Mouse (Mus musculus) lung, postnatal 0 days (tissue): ENCODE results near the gene Yars. TPM values are rescaled to one million over a fixed set of nuclear protein-coding genes. Genes with fewer than 3 reads are reported as not detected.
A peak's percentile ranks its signal among the peaks of the same experiment; 100 is the strongest.

Experiments used
- ATAC-seq: fragments of 200-750 bp; cut with Nextera tagmentation; 2 replicates; pipeline ENCODE4 v1.8.0; 2017; ENCODE audit warnings: moderate library complexity
- DNase-seq: peaks from one replicate; pipeline ENCODE4 v3.0.0-alpha.2; 2016; ENCODE audit warnings: low spot score
- H3K27ac ChIP-seq: fragments of 300-500 bp; sonication (generic); 2 replicates; pipeline ENCODE4 v1.5.1; 2014; ENCODE audit warnings: antibody characterized with exemption, mild to moderate bottlenecking, low read length, mixed read lengths
- H3K27me3 ChIP-seq: fragments of 300-500 bp; sonication (generic); replicated peaks from 2 replicates; pipeline ENCODE4 v1.6.1; 2014; ENCODE audit warnings: low read length, mixed read lengths; ENCODE audit not compliant: insufficient read depth
- H3K36me3 ChIP-seq: fragments of 300-500 bp; sonication (generic); 2 replicates; pipeline ENCODE4 v1.6.1; 2014; ENCODE audit warnings: low read length, mixed read lengths; ENCODE audit not compliant: insufficient read depth
- H3K4me1 ChIP-seq: fragments of 300-500 bp; sonication (generic); 2 replicates; pipeline ENCODE4 v1.6.1; 2014; ENCODE audit warnings: antibody characterized with exemption, low read depth, low read length, mixed read lengths; ENCODE audit not compliant: insufficient read depth
- H3K4me2 ChIP-seq: fragments of 300-500 bp; sonication (generic); replicated peaks from 2 replicates; pipeline ENCODE4 v1.6.1; 2014; ENCODE audit warnings: low read depth, mild to moderate bottlenecking, low read length, moderate library complexity, mixed read lengths
- H3K4me3 ChIP-seq: fragments of 300-500 bp; sonication (generic); 2 replicates; pipeline ENCODE4 v1.5.1; 2014; ENCODE audit warnings: low read depth, low read length
- H3K9ac ChIP-seq: fragments of 300-500 bp; sonication (generic); replicated peaks from 2 replicates; pipeline ENCODE4 v1.6.1; 2014; ENCODE audit warnings: low read depth, mild to moderate bottlenecking
- H3K9me3 ChIP-seq: fragments of 300-500 bp; sonication (generic); 2 replicates; pipeline ENCODE4 v1.6.1; 2016; ENCODE audit warnings: low read length, mixed read lengths
- CTCF ChIP-seq: IDR thresholded peaks from 2 replicates; pipeline ENCODE4 v1.5.1; 2016; ENCODE audit warnings: antibody characterized with exemption, mild to moderate bottlenecking
- EP300 ChIP-seq: IDR thresholded peaks from 2 replicates; pipeline ENCODE4 v1.6.1; 2016; ENCODE audit warnings: antibody characterized with exemption, mild to moderate bottlenecking, control low read depth
- WGBS: fragments of 180-500 bp; shearing (Covaris S2); extraction: QIAGEN DNeasy Blood & Tissue Kit; methylation state at CpG from one replicate; pipeline ENCODE4 v1.1.7; 2014; 5-methylcytosine and 5-hydroxymethylcytosine counted together
- polyA plus RNA-seq: library from polyadenylated mRNA; unstranded; fragments of >200 nt; fragmentation: Nextera tagmentation; extraction: Ambion mirVana; gene quantifications from 2 replicates; pipeline ENCODE4 v1.2.1, GENCODE M21; 2015

Gene Yars
- polyA plus RNA-seq, 1 experiment from 2014 or later = 26.4 TPM

- no peak overlapping the region for H3K4me2 ChIP-seq
- no peak for TF ChIP-seq EP300
- no peak for TF ChIP-seq CTCF
- no peak overlapping the region for H3K4me3 ChIP-seq
- peaks cover 4% of the 10 kb centered on the region; the same call in 1 of the 2 replicates for H3K4me1 ChIP-seq
- no peak overlapping the region for H3K9ac ChIP-seq
- no peak overlapping the region for H3K27ac ChIP-seq
- H3K36me3 ChIP-seq = no peaks in the 10 kb centered on the region
- no peak for ATAC-seq
- 0 out of 2 replicates have a peak, but pooled peaks cover 3% of the 10 kb centered on the region for H3K27me3 ChIP-seq
- no peaks in the 10 kb centered on the region for H3K9me3 ChIP-seq
- 81% methylated on average over 2 of the region's 2 CpGs for WGBS
- no peak for DNase-seq
Measured at GRCm38 (mm10) chr4:129252492-129252891, 62.9 kb downstream of the Yars start.

- no peaks in the 10 kb centered on the region for H3K36me3 ChIP-seq
- no peak for ATAC-seq
- 0 out of 2 replicates have a peak, but pooled peaks cover 3% of the 10 kb centered on the region for H3K27me3 ChIP-seq
- H3K4me3 ChIP-seq = no peak overlapping the region
- 0 out of 2 replicates have a peak, but pooled peaks cover 4% of the 10 kb centered on the region for H3K4me1 ChIP-seq
- DNase-seq = no peak
- H3K4me2 ChIP-seq = no peak overlapping the region
- WGBS = 84% methylated on average over 3 of the region's 3 CpGs
- TF ChIP-seq EP300 (no peak), CTCF (no peak)
- no peak overlapping the region for H3K9ac ChIP-seq
- H3K9me3 ChIP-seq = no peaks in the 10 kb centered on the region
- H3K27ac ChIP-seq = no peak overlapping the region
Measured at GRCm38 (mm10) chr4:129254571-129254970, 65.0 kb downstream of the Yars start.

GRCm38 (mm10) chr4:129256450-129257380, 67.2 kb downstream of the Yars start:
- Histone ChIP-seq H3K27ac (0 out of 2 replicates have a peak overlapping the region, but pooled peaks have one; percentile 40), H3K4me3 (no peak overlapping the region), H3K9ac (no peak overlapping the region), H3K27me3 (no peaks in the 10 kb centered on the region), H3K9me3 (no peaks in the 10 kb centered on the region), H3K36me3 (no peaks in the 10 kb centered on the region), H3K4me1 (0 out of 2 replicates have a peak, but pooled peaks cover 2% of the 10 kb centered on the region), H3K4me2 (no peak overlapping the region)
- DNase-seq = peak; percentile 90
- ATAC-seq = peak; percentile 85
- 0 out of 2 replicates have a peak, but pooled peaks have one; percentile 4 for TF ChIP-seq CTCF
- peak; percentile 74 for TF ChIP-seq EP300
- 9% methylated on average over 8 of the region's 8 CpGs for WGBS

GRCm38 (mm10) chr4:129259101-129259500, 69.5 kb downstream of the Yars start:
- TF ChIP-seq CTCF (no peak), EP300 (no peak)
- no peak overlapping the region for H3K9ac ChIP-seq
- DNase-seq (no peak), ATAC-seq (no peak)
- H3K4me1 ChIP-seq = peaks cover 6% of the 10 kb centered on the region; the same call in 1 of the 2 replicates
- H3K9me3 ChIP-seq = no peaks in the 10 kb centered on the region
- no peak overlapping the region for H3K4me3 ChIP-seq
- WGBS = 61% methylated on average over 4 of the region's 4 CpGs
- no peak overlapping the region for H3K4me2 ChIP-seq
- no peaks in the 10 kb centered on the region for H3K36me3 ChIP-seq
- H3K27ac ChIP-seq = no peak overlapping the region
- H3K27me3 ChIP-seq = no peaks in the 10 kb centered on the region

GRCm38 (mm10) chr4:129260678-129261077, 71.1 kb downstream of the Yars start:
- Histone ChIP-seq H3K36me3 (no peaks in the 10 kb centered on the region), H3K4me1 (peaks cover 6% of the 10 kb centered on the region; the same call in 1 of the 2 replicates), H3K4me3 (no peak overlapping the region), H3K27me3 (no peaks in the 10 kb centered on the region), H3K4me2 (no peak overlapping the region), H3K27ac (no peak overlapping the region), H3K9me3 (no peaks in the 10 kb centered on the region), H3K9ac (no peak overlapping the region)
- no peak for ATAC-seq
- no peak for DNase-seq
- 36% methylated on average over 6 of the region's 6 CpGs for whole genome bisulfite sequencing
- TF ChIP-seq EP300 (no peak), CTCF (no peak)

GRCm38 (mm10) chr4:129261196-129261595, 71.6 kb downstream of the Yars start, which contains the start of gene C77080:
Gene C77080 (minus strand): TSS chr4:129261404.
- H3K4me3 ChIP-seq = no peak within 1 kb of the TSS
- H3K27ac ChIP-seq = no peak within 1 kb of the TSS
- no peak within 1 kb of the TSS for H3K9ac ChIP-seq
- no peaks in the 10 kb centered on the region for H3K36me3 ChIP-seq
- ATAC-seq = no peak
- H3K9me3 ChIP-seq = no peaks in the 10 kb centered on the region
- DNase-seq = no peak
- 30% methylated on average over 2 of the region's 4 CpGs for WGBS
- peaks cover 6% of the 10 kb centered on the region; the same call in 1 of the 2 replicates for H3K4me1 ChIP-seq
- no peaks in the 10 kb centered on the region for H3K27me3 ChIP-seq
- TF ChIP-seq EP300 = no peak
- no peak for TF ChIP-seq CTCF
- H3K4me2 ChIP-seq = no peak within 1 kb of the TSS
